Mouse (Mus musculus) small intestine, adult 2 months (tissue): ENCODE measurements around the gene Slc38a6. TPM values are rescaled to one million over a fixed set of nuclear protein-coding genes. Genes with fewer than 3 reads are reported as not detected.

ENCODE experiments used
- H3K27ac ChIP-seq: fragments of 200-500 bp; 2 replicates; pipeline ENCODE4 v1.5.1; 2012; ENCODE audit warnings: low read depth, low read length, control low read depth, inconsistent platforms; ENCODE audit not compliant: insufficient read depth
- H3K27me3 ChIP-seq: fragments of 200-500 bp; 2 replicates; pipeline ENCODE4 v1.6.1; 2012; ENCODE audit warnings: mild to moderate bottlenecking, moderate library complexity, low read length, inconsistent platforms; ENCODE audit not compliant: control insufficient read depth, insufficient read depth
- H3K36me3 ChIP-seq: fragments of 200-500 bp; 2 replicates; pipeline ENCODE4 v1.6.1; 2012; ENCODE audit warnings: mild to moderate bottlenecking, low read length, control low read depth, inconsistent platforms; ENCODE audit not compliant: control insufficient read depth, insufficient read depth
- H3K4me1 ChIP-seq: fragments of 200-500 bp; 2 replicates; pipeline ENCODE4 v1.6.1; 2012; ENCODE audit warnings: low read length, inconsistent platforms, mixed read lengths; ENCODE audit not compliant: control insufficient read depth, insufficient read depth, insufficient read length
- H3K4me3 ChIP-seq: fragments of 200-500 bp; 2 replicates; pipeline ENCODE4 v1.5.1; 2012; ENCODE audit warnings: low read depth, mild to moderate bottlenecking, control low read depth, inconsistent platforms, low read length, moderate library complexity
- CTCF ChIP-seq: fragments of 200-500 bp; IDR thresholded peaks from 2 replicates; pipeline ENCODE4 v1.5.1; 2012; ENCODE audit warnings: low read depth, mild to moderate bottlenecking, control low read depth, inconsistent platforms, low read length, moderate library complexity, mixed read lengths; ENCODE audit not compliant: insufficient replicate concordance, insufficient read length; ENCODE audit errors: extremely low read depth
- POLR2A ChIP-seq: fragments of 200-500 bp; IDR thresholded peaks from 2 replicates; pipeline ENCODE4 v1.6.1; 2012; ENCODE audit warnings: low read depth, mild to moderate bottlenecking, control low read depth, inconsistent platforms, low read length, moderate library complexity
- WGBS: fragments of 180-500 bp; shearing (Covaris S2); methylation state at CpG from one replicate; pipeline ENCODE4 v1.1.7; 2018; 5-methylcytosine and 5-hydroxymethylcytosine counted together
- polyA plus RNA-seq: library from polyadenylated mRNA; depleted of rRNA; stranded (reverse); fragments of >200 nt; gene quantifications from 2 replicates; pipeline ENCODE4 v1.2.3, GENCODE M21; 2012

The Slc38a6 gene
- polyA plus RNA-seq, 1 experiment, result 13.6 TPM

DNA sequence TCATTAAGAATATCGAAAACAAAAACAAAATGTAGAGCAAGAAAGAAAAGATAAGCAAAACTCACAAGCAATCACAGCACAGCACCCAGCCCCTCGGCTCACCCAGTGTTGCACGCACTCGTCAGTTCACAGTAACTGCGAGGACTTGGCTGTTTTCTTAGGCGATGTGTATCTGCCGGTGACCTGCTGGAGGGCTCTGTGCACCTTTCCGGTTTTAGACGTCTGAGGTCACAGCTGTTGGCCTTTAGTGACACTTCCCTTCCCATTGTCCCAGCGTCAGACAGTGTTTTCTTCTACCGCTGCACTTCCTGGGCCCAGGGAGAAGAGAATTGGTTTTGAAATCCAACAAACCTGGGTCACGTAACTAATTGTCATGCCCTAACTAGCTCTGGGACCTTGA, 58.6 kb downstream of the Slc38a6 start:
- no peaks in the 10 kb centered on the region for H3K27me3 ChIP-seq
- no peaks in the 10 kb centered on the region for H3K4me1 ChIP-seq
- H3K27ac ChIP-seq, result no peak overlapping the region
- WGBS, result 80% methylated on average over 12 of the region's 12 CpGs
- H3K4me3 ChIP-seq, result no peak overlapping the region
- TF ChIP-seq CTCF, result no peak
- TF ChIP-seq POLR2A, result no peak
- H3K36me3 ChIP-seq, result peaks cover 2% of the 10 kb centered on the region; the same call in 1 of the 2 replicates

- WGBS, result 92% methylated on average over 7 of the region's 7 CpGs
- H3K27me3 ChIP-seq, result no peaks in the 10 kb centered on the region
- no peak overlapping the region for H3K27ac ChIP-seq
- H3K36me3 ChIP-seq, result peaks cover 2% of the 10 kb centered on the region
- no peaks in the 10 kb centered on the region for H3K4me1 ChIP-seq
- TF ChIP-seq CTCF, result no peak
- no peak for TF ChIP-seq POLR2A
- no peak overlapping the region for H3K4me3 ChIP-seq
Measured at GRCm38 (mm10) chr12:73347202-73347601, 60.6 kb downstream of the Slc38a6 start.

GRCm38 (mm10) chr12:73350466-73350865, 63.9 kb downstream of the Slc38a6 start:
- Histone ChIP-seq H3K36me3 (peaks cover 3% of the 10 kb centered on the region; the same call in 1 of the 2 replicates), H3K27ac (no peak overlapping the region), H3K4me3 (no peak overlapping the region), H3K27me3 (no peaks in the 10 kb centered on the region), H3K4me1 (no peaks in the 10 kb centered on the region)
- TF ChIP-seq POLR2A (no peak), CTCF (no peak)
- 88% methylated on average over 7 of the region's 7 CpGs for WGBS

GRCm38 (mm10) chr12:73350982-73351381, 64.4 kb downstream of the Slc38a6 start:
- H3K27ac ChIP-seq, result no peak overlapping the region
- WGBS, result 75% methylated on average over 9 of the region's 9 CpGs
- no peak for TF ChIP-seq CTCF
- no peak for TF ChIP-seq POLR2A
- H3K4me1 ChIP-seq, result no peaks in the 10 kb centered on the region
- peaks cover 3% of the 10 kb centered on the region; the same call in 1 of the 2 replicates for H3K36me3 ChIP-seq
- H3K27me3 ChIP-seq, result no peaks in the 10 kb centered on the region
- H3K4me3 ChIP-seq, result no peak overlapping the region

GRCm38 (mm10) chr12:73351746-73352145, 65.2 kb downstream of the Slc38a6 start:
- Histone ChIP-seq H3K4me3 (no peak overlapping the region), H3K27me3 (no peaks in the 10 kb centered on the region), H3K36me3 (peaks cover 3% of the 10 kb centered on the region; the same call in 1 of the 2 replicates), H3K4me1 (no peaks in the 10 kb centered on the region), H3K27ac (no peak overlapping the region)
- WGBS, result 85% methylated on average over 14 of the region's 14 CpGs
- TF ChIP-seq POLR2A (no peak), CTCF (no peak)

DNA sequence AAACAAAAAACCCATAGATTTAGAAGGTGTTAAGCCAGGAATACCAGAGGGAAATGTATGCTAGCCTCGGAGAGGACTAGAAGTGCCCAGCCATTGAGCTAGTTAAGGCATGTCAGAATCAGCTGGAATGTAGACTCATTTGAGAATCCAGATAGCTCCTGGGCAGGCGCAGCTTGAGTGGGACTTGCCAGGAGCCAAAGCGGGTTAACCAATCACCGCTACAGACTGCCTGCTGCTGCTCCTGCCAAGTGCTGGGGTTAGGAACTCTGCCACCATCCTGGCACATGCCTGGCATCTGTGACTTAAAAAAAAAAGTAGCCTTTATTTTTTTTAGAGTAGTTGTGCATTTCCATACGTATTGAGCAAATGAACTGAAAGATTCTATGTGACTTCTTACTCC, 66.8 kb downstream of the Slc38a6 start:
- no peaks in the 10 kb centered on the region for H3K4me1 ChIP-seq
- no peak overlapping the region for H3K4me3 ChIP-seq
- TF ChIP-seq CTCF (no peak), POLR2A (no peak)
- no peak overlapping the region for H3K27ac ChIP-seq
- 91% methylated on average over 5 of the region's 5 CpGs for WGBS
- H3K36me3 ChIP-seq, result peaks cover 3% of the 10 kb centered on the region; the same call in 1 of the 2 replicates
- no peaks in the 10 kb centered on the region for H3K27me3 ChIP-seq

DNA sequence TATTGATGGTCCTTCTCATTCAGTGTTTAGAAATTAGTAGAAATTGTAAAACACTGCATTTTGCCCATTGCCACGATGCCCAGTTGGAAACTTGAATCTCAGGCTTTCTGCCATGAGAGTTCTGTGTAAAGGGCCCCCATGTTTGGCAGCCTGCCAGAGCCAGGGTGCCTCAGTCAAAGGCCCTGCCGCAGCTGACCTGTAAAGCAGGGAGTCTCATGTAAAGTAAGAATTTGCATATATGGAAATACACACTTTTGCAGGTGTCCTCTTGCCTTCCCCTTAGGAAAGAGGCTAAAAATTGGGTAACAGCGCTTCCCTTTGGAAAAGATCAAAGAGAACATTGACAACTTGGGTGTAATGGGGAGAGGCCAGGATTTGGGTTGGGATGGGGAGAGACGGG, 67.9 kb downstream of the Slc38a6 start:
- TF ChIP-seq POLR2A (no peak), CTCF (no peak)

More for the DNA sequence above, 67.9 kb downstream of the Slc38a6 start:
- no peak overlapping the region for H3K27ac ChIP-seq
- H3K4me3 ChIP-seq, result no peak overlapping the region
- H3K36me3 ChIP-seq, result peaks cover 3% of the 10 kb centered on the region; the same call in 1 of the 2 replicates
- no peaks in the 10 kb centered on the region for H3K4me1 ChIP-seq
- 58% methylated on average over 4 of the region's 4 CpGs for WGBS
- H3K27me3 ChIP-seq, result no peaks in the 10 kb centered on the region
